Mouse (Mus musculus): ENCODE data around the gene Kcnj16. TPM values are rescaled to one million over a fixed set of nuclear protein-coding genes. Genes with fewer than 3 reads are reported as not detected.

The Kcnj16 gene
- total and polyA plus RNA-seq, 2 experiments from 2014 or later, result not detected

- under 1% methylated on average over 9 of the region's 9 CpGs for WGBS
- Histone ChIP-seq H3K9me3 (replicated peaks; ENCODE audit: control insufficient read depth, low read length) (no peaks in the 10 kb centered on the region), H3K27ac (ENCODE audit: low read depth) (peak overlapping the region; percentile 84), H3K4me3 (ENCODE audit: low read depth, low read length) (peak overlapping the region; percentile 66), H3K9ac (replicated peaks; ENCODE audit: low read depth, low read length) (peak overlapping the region; percentile 73), H3K36me3 (replicated peaks; ENCODE audit: control insufficient read depth, insufficient read depth, low read length) (no peaks in the 10 kb centered on the region), H3K4me2 (ENCODE audit: low read depth, low read length) (peak overlapping the region; percentile 83), H3K27me3 (ENCODE audit: control insufficient read depth, insufficient read depth, low read length) (no peaks in the 10 kb centered on the region), H3K4me1 (ENCODE audit: control insufficient read depth, insufficient read depth) (peaks cover 16% of the 10 kb centered on the region)
- TF ChIP-seq CTCF (IDR thresholded peaks at IDR 0.05; ENCODE audit: low read depth), result no peak
- no peak for TF ChIP-seq EP300 (IDR thresholded peaks at IDR 0.05; ENCODE audit: low read depth)
- ATAC-seq (ENCODE audit: insufficient read depth, low read depth) (peak; percentile 46; the same call in 1 of the 2 replicates), DNase-seq (ENCODE audit: low spot score) (peak; percentile 57)
Observed at GRCm38 (mm10) chr11:111066299-111066691, 98.5 kb downstream of the Kcnj16 start.

GRCm38 (mm10) chr11:111067787-111068186, 100.0 kb downstream of the Kcnj16 start:
- DNase-seq (ENCODE audit: low spot score), result peak; percentile 59
- no peak for TF ChIP-seq EP300 (IDR thresholded peaks at IDR 0.05; ENCODE audit: low read depth)
- no peak for TF ChIP-seq CTCF (IDR thresholded peaks at IDR 0.05; ENCODE audit: low read depth)
- Histone ChIP-seq H3K4me1 (ENCODE audit: control insufficient read depth, insufficient read depth) (peaks cover 16% of the 10 kb centered on the region), H3K9me3 (replicated peaks; ENCODE audit: control insufficient read depth, low read length) (no peaks in the 10 kb centered on the region), H3K27me3 (ENCODE audit: control insufficient read depth, insufficient read depth, low read length) (no peaks in the 10 kb centered on the region), H3K27ac (ENCODE audit: low read depth) (peak overlapping the region; percentile 84), H3K36me3 (replicated peaks; ENCODE audit: control insufficient read depth, insufficient read depth, low read length) (peaks cover 14% of the 10 kb centered on the region), H3K4me3 (ENCODE audit: low read depth, low read length) (peak overlapping the region; percentile 66), H3K4me2 (ENCODE audit: low read depth, low read length) (peak overlapping the region; percentile 83), H3K9ac (replicated peaks; ENCODE audit: low read depth, low read length) (peak overlapping the region; percentile 73)
- 28% methylated on average over 3 of the region's 3 CpGs for WGBS
- ATAC-seq (ENCODE audit: insufficient read depth, low read depth), result no peak

- peak overlapping the region; percentile 83; the same call in 1 of the 2 replicates for H3K4me2 ChIP-seq (ENCODE audit: low read depth, low read length)
Observed at GRCm38 (mm10) chr11:111070460-111070859, 102.6 kb downstream of the Kcnj16 start.

GRCm38 (mm10) chr11:111074131-111074530, 106.3 kb downstream of the Kcnj16 start:
- ATAC-seq (ENCODE audit: insufficient read depth, low read depth) (no peak), DNase-seq (ENCODE audit: low spot score) (no peak)
- Histone ChIP-seq H3K27ac (ENCODE audit: low read depth) (no peak overlapping the region), H3K36me3 (replicated peaks; ENCODE audit: control insufficient read depth, insufficient read depth, low read length) (peaks cover 30% of the 10 kb centered on the region), H3K27me3 (ENCODE audit: control insufficient read depth, insufficient read depth, low read length) (no peaks in the 10 kb centered on the region), H3K9ac (replicated peaks; ENCODE audit: low read depth, low read length) (no peak overlapping the region), H3K4me2 (ENCODE audit: low read depth, low read length) (0 out of 2 replicates have a peak overlapping the region, but pooled peaks have one; percentile 3), H3K4me3 (ENCODE audit: low read depth, low read length) (no peak overlapping the region), H3K4me1 (ENCODE audit: control insufficient read depth, insufficient read depth) (peaks cover 18% of the 10 kb centered on the region), H3K9me3 (replicated peaks; ENCODE audit: control insufficient read depth, low read length) (no peaks in the 10 kb centered on the region)
- TF ChIP-seq CTCF (IDR thresholded peaks at IDR 0.05; ENCODE audit: low read depth), result no peak

More at GRCm38 (mm10) chr11:111070460-111070859, 102.6 kb downstream of the Kcnj16 start:
- no peak overlapping the region for H3K9ac ChIP-seq (replicated peaks; ENCODE audit: low read depth, low read length)
- H3K36me3 ChIP-seq (replicated peaks; ENCODE audit: control insufficient read depth, insufficient read depth, low read length), result peaks cover 26% of the 10 kb centered on the region
- no peak overlapping the region for H3K4me3 ChIP-seq (ENCODE audit: low read depth, low read length)
- H3K27ac ChIP-seq (ENCODE audit: low read depth), result peak overlapping the region; percentile 36; the same call in 1 of the 2 replicates
- DNase-seq (ENCODE audit: low spot score) (peak; percentile 33), ATAC-seq (ENCODE audit: insufficient read depth, low read depth) (no peak)
- TF ChIP-seq EP300 (IDR thresholded peaks at IDR 0.05; ENCODE audit: low read depth), result no peak
- TF ChIP-seq CTCF (IDR thresholded peaks at IDR 0.05; ENCODE audit: low read depth), result no peak
- no peaks in the 10 kb centered on the region for H3K9me3 ChIP-seq (replicated peaks; ENCODE audit: control insufficient read depth, low read length)
- no peaks in the 10 kb centered on the region for H3K27me3 ChIP-seq (ENCODE audit: control insufficient read depth, insufficient read depth, low read length)
- H3K4me1 ChIP-seq (ENCODE audit: control insufficient read depth, insufficient read depth), result peaks cover 21% of the 10 kb centered on the region

Other genes with a start within 250 kb of the Kcnj16 start
- gene Kcnj2, start 98.1 kb downstream of the Kcnj16 start, total RNA-seq (2014; rRNA removed; ENCODE audit: low replicate concordance), result 18.4 and 24.2 TPM in 2 replicates
- gene Kcnj2, start 98.1 kb downstream of the Kcnj16 start, polyA plus RNA-seq (2015; fragmentation: Nextera tagmentation; extraction: Ambion mirVana), result 7.1 TPM in 2 replicates

Measured in heart, postnatal 0 days (tissue).